8 mouse cellular contexts compared by ENCODE assay signal in genomic region chr10:84576395-84577070, GRCm38 (mm10). TPM values are rescaled to one million over a fixed set of nuclear protein-coding genes. Genes with fewer than 3 reads are reported as not detected.
DNase-seq lines count a peak whose midpoint lies in the region; ATAC-seq lines count a peak whose summit lies in the region.

Gene Tcp11l2, plus strand, starts transcription at chr10:84576626.

- peak within 1 kb of the TSS; percentile 90 for H3K4me2 ChIP-seq in kidney, embryonic 15.5 days

- WGBS in heart, embryonic 10.5 days, result under 1% methylated on average over 46 of the region's 46 CpGs
- WGBS in kidney, embryonic 15.5 days, result under 1% methylated on average over 46 of the region's 46 CpGs

- H3K9me3 ChIP-seq in heart, embryonic 10.5 days, result no peaks in the 10 kb centered on the region
- no peaks in the 10 kb centered on the region for H3K9me3 ChIP-seq in kidney, embryonic 15.5 days (replicated peaks)

- H3K4me1 ChIP-seq in heart, embryonic 10.5 days, result peaks cover 19% of the 10 kb centered on the region
- H3K4me1 ChIP-seq in kidney, embryonic 15.5 days, result peaks cover 10% of the 10 kb centered on the region

- H3K36me3 ChIP-seq in heart, embryonic 10.5 days, result no peaks in the 10 kb centered on the region
- no peaks in the 10 kb centered on the region for H3K36me3 ChIP-seq in kidney, embryonic 15.5 days

- peak within 1 kb of the TSS; percentile 96 for H3K27ac ChIP-seq in heart, embryonic 10.5 days
- H3K27ac ChIP-seq in kidney, embryonic 15.5 days, result peak within 1 kb of the TSS; percentile 83

- peak within 1 kb of the TSS; percentile 56 for H3K9ac ChIP-seq in kidney, embryonic 15.5 days

- H3K27me3 ChIP-seq in heart, embryonic 10.5 days (ENCODE audit: insufficient read depth, poor library complexity, severe bottlenecking), result no peaks in the 10 kb centered on the region; the same call in 1 of the 2 replicates
- 0 out of 2 replicates have a peak, but pooled peaks cover 4% of the 10 kb centered on the region for H3K27me3 ChIP-seq in kidney, embryonic 15.5 days

- ATAC-seq in erythroblast, adult 5-6 weeks (replicated peaks; ENCODE audit: low FRiP score, poor library complexity, severe bottlenecking), result peak; percentile 74
- peak; percentile 99 for ATAC-seq in kidney, embryonic 15.5 days (replicated peaks; ENCODE audit: low FRiP score)
- ATAC-seq in monocyte, adult 5-6 weeks (replicated peaks; ENCODE audit: insufficient number of reproducible peaks, low FRiP score, low TSS enrichment, poor library complexity, severe bottlenecking), result peak; percentile 87

- peak within 1 kb of the TSS; percentile 96 for H3K4me3 ChIP-seq in heart, embryonic 10.5 days
- H3K4me3 ChIP-seq in kidney, embryonic 15.5 days (replicated peaks), result peak within 1 kb of the TSS; percentile 89

- DNase-seq in B cell, adult 2 months, result peak; percentile 96
- DNase-seq in brain, adult 2 months (ENCODE audit: low read depth, low spot score), result peak; percentile 98
- DNase-seq in heart, embryonic 10.5 days (ENCODE audit: low spot score), result peak; percentile 97
- DNase-seq in liver, result peak; percentile 94
- peak; percentile 93 to 95 for DNase-seq in spleen, postnatal 4 days (ENCODE audit: low spot score in 2 of 2)

RNA-seq across cellular contexts. Expression of gene Tcp11l2, which starts in this region (rescaled TPM):
- 604 and 645 TPM in 2 replicates for total RNA-seq in erythroblast, adult 5-6 weeks (2015; ENCODE audit: low replicate concordance)
- 495 and 623 TPM in 2 replicates for total RNA-seq in erythroblast, adult 5-6 weeks (2017; ENCODE audit: low replicate concordance)
- 6.4 and 10.5 TPM in 2 replicates for polyA plus RNA-seq in heart, embryonic 10.5 days (2016; fragmentation: Nextera tagmentation; extraction: Ambion mirVana)
- polyA plus RNA-seq in kidney, embryonic 15.5 days (2015; fragmentation: Nextera tagmentation; extraction: Ambion mirVana), result 15.3 and 16.8 TPM in 2 replicates
- 38.5 to 76.5 TPM (median 57.3 TPM) in 3 replicates for total RNA-seq in monocyte, adult 5-6 weeks (2017)

Comparison
In these comparisons a context has a peak if more than half of its experiments do, and no peak if none do; other contexts are left out.
1. Peak in every context shown above with its lines: DNase-seq, ATAC-seq, H3K4me3 ChIP-seq and H3K27ac ChIP-seq.